Mouse (Mus musculus) heart, adult 2 months (tissue): ENCODE results near the gene Gm3015. TPM values are rescaled to one million over a fixed set of nuclear protein-coding genes. Genes with fewer than 3 reads are reported as not detected.
"Not testable (repeated sequence)": the region's sequence is repeated elsewhere in the genome, so short reads cannot be mapped to it uniquely, and the experiment has no call there.

Source experiments
- DNase-seq, 2 experiments: peaks; one replicate each; pipeline ENCODE4 v3.0.0; 2021
- H3K27ac ChIP-seq: fragments of 200-600 bp; 2 replicates; pipeline ENCODE4 v1.8.1; 2022
- H3K27me3 ChIP-seq: fragments of 200-500 bp; 2 replicates; pipeline ENCODE4 v1.6.1; 2012; ENCODE audit warnings: mild to moderate bottlenecking, low read length, inconsistent platforms, mixed read lengths; ENCODE audit not compliant: control insufficient read depth, insufficient read depth
- H3K36me3 ChIP-seq: fragments of 200-500 bp; 2 replicates; pipeline ENCODE4 v1.6.1; 2012; ENCODE audit warnings: low read length, inconsistent platforms; ENCODE audit not compliant: control insufficient read depth, insufficient read depth
- H3K4me1 ChIP-seq: fragments of 200-500 bp; 2 replicates; pipeline ENCODE4 v1.6.1; 2011; ENCODE audit warnings: low read length; ENCODE audit not compliant: control insufficient read depth, insufficient read depth
- H3K4me3 ChIP-seq: fragments of 200-600 bp; 2 replicates; pipeline ENCODE4 v1.8.1; 2022
- H3K79me2 ChIP-seq: fragments of 200-500 bp; replicated peaks from 2 replicates; pipeline ENCODE4 v1.6.1; 2012; ENCODE audit warnings: mild to moderate bottlenecking, inconsistent platforms, low read length, moderate library complexity, mixed read lengths; ENCODE audit not compliant: control insufficient read depth, insufficient read depth
- H3K9ac ChIP-seq: fragments of 200-500 bp; 2 replicates; pipeline ENCODE4 v1.6.1; 2012; ENCODE audit warnings: low read depth, mild to moderate bottlenecking, control low read depth, inconsistent platforms, low read length, mixed read lengths
- WGBS: fragments of 180-500 bp; shearing (Covaris S2); methylation state at CpG from one replicate; pipeline ENCODE4 v1.1.7; 2018; 5-methylcytosine and 5-hydroxymethylcytosine counted together
- intact Hi-C: fragments of 180-260 bp; cut with DNase I; formaldehyde crosslinking; loops from one replicate; pipeline ENCODE4 v1.15.1; 2025
- long read RNA-seq: library from polyadenylated mRNA; stranded (forward); transcript quantifications from one replicate; pipeline ENCODE4 v2.0.0, GENCODE M21; 2021
- polyA plus RNA-seq: library from polyadenylated mRNA; depleted of rRNA; stranded (reverse); fragments of >200 nt; gene quantifications from 2 replicates; pipeline ENCODE4 v1.2.3, GENCODE M21; 2012; rRNA removed
- total RNA-seq, 2 experiments: library from RNA; stranded (reverse); gene quantifications; 2 replicates each; pipeline ENCODE4 v1.2.3; 2021

The Gm3015 gene
- not detected for total RNA-seq
- polyA plus RNA-seq = not detected in 2 replicates
- long read RNA-seq = 0 reads

DNA sequence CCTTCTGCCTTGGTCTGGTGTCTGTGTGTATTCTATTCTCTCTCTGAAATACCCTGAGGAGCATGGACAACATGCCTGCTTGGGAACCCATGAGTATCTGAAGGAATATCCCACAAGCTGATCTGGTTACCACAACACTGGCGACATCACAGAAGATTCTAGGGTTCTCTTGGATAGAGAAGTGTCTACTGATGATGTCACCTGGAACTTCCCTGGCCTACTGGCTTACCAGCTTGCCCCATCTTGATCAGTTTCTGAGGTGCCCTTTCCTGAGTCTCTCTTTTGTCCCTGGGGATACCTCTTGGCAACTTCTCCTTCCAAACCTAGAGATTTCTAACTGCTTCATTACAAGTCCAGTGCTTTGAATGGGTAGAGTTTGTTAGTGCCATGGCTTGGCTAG, at the start of gene Gm3015:
Gm3015 (minus strand) TSS at position 101 of the 400 bp plus-strand sequence.
- DNase-seq, H3K4me3 ChIP-seq, H3K9ac ChIP-seq, intact Hi-C loops, H3K27me3 ChIP-seq, H3K36me3 ChIP-seq, H3K4me1 ChIP-seq, H3K27ac ChIP-seq, H3K79me2 ChIP-seq: not testable (repeated sequence)
- WGBS = 46% methylated on average over 1 of the region's 1 CpGs

DNA sequence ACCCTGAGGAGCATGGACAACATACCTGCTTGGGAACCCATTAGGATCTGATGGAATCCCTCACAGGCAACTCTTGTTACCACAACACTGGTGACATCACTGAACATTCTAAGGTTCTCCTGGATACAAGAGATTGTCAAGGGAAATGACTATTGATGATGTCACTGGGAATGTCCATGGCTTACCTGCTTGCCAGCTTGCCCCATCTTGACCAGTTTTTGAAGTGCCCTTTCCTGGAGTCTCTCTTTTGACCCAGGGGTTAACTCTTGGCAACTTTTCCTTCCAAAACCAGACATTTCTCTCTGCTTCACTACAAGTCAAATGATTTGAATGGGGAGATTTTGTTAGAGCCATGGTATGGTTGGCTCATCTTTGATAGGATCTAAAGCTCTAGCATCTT, 29.3 kb upstream of the Gm3015 start, which contains the start of gene Gm10377:
Gm10377 (minus strand) TSS at position 101 of the 400 bp plus-strand sequence.
- H3K4me1 ChIP-seq, H3K36me3 ChIP-seq, H3K27me3 ChIP-seq, intact Hi-C loops, H3K79me2 ChIP-seq, H3K9ac ChIP-seq, H3K4me3 ChIP-seq, H3K27ac ChIP-seq, DNase-seq: not testable (repeated sequence)

Other genes starting within 250 kb of the Gm3015 start
- not detected for gene Gm8024, start 244.5 kb downstream of the Gm3015 start, total RNA-seq
- gene Gm8024, start 244.5 kb downstream of the Gm3015 start, polyA plus RNA-seq = not detected in 2 replicates
- gene Gm17124, start 168.9 kb downstream of the Gm3015 start, total RNA-seq = not detected
- not detected in 2 replicates for gene Gm17124, start 168.9 kb downstream of the Gm3015 start, polyA plus RNA-seq
- not detected for gene Gm3633, start 126.9 kb downstream of the Gm3015 start, total RNA-seq
- not detected in 2 replicates for gene Gm3633, start 126.9 kb downstream of the Gm3015 start, polyA plus RNA-seq
- not detected for gene Gm10378, start 112.9 kb downstream of the Gm3015 start, total RNA-seq
- gene Gm10378, start 112.9 kb downstream of the Gm3015 start, polyA plus RNA-seq = not detected in 2 replicates
- gene Gm10377, start 29.2 kb upstream of the Gm3015 start, total RNA-seq = not detected
- gene Gm10377, start 29.2 kb upstream of the Gm3015 start, polyA plus RNA-seq = not detected in 2 replicates
- gene Gm21977, start 84.7 kb upstream of the Gm3015 start, total RNA-seq = not detected
- not detected in 2 replicates for gene Gm21977, start 84.7 kb upstream of the Gm3015 start, polyA plus RNA-seq
- not detected for gene Gm8082, start 224.8 kb upstream of the Gm3015 start, total RNA-seq
- not detected in 2 replicates for gene Gm8082, start 224.8 kb upstream of the Gm3015 start, polyA plus RNA-seq
- not detected for gene Gm10376, start 246.8 kb upstream of the Gm3015 start, total RNA-seq
- gene Gm10376, start 246.8 kb upstream of the Gm3015 start, polyA plus RNA-seq = not detected in 2 replicates